ENCODE assay signal across 18 mouse cellular contexts in the genomic region with DNA sequence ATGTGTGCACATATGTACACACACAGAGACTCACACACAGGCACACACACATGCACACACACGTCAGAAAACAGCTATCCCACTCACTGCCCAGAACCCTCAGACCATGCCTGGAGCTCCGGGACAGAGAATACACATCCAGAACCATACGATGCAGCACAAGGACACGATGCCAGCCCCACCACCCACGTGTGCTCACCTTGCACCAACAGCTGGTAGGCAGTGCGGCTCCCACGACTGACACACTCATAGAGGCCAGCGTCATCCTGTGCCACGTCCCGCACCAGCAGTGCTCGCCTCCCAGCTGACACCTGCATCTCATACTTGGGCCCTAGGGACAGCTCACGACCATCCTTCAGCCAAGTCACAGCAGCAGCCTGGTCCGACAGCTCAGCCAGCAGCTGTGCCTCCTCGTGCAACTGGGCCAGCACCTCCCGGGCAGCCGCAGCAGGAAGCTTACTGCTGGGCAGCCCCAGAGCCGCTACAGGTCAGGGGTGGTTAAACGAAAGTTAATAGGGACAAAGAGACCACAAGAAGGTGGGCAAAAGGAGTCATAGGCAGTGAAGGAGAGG. TPM values are rescaled to one million over a fixed set of nuclear protein-coding genes. Genes with fewer than 3 reads are reported as not detected.
DNase-seq lines count a peak whose midpoint lies in the region; ATAC-seq and TF ChIP-seq lines count a peak whose summit lies in the region.
"Had no signal": no experiment of that assay in that cellular context is flagged by ENCODE, and none has a peak within 500 bp of the region (broad histone marks: within the 10 kb centered on the region; RNA-seq: fewer than 3 reads in every experiment).

No protein-coding gene starts in this region.

- no peaks in the 10 kb centered on the region for H3K36me3 ChIP-seq in liver, postnatal 0 days (replicated peaks; ENCODE audit: insufficient read depth, low read length)
- no peaks in the 10 kb centered on the region; the same call in 1 of the 2 replicates for H3K36me3 ChIP-seq in liver, embryonic 11.5 days (ENCODE audit: control insufficient read depth, insufficient read depth, low read length)
- H3K36me3 ChIP-seq in E14TG2a.4 (ENCODE audit: insufficient read depth, low read length) = no peaks in the 10 kb centered on the region
- H3K36me3 ChIP-seq in splenic B cell, adult 2 months (ENCODE audit: control insufficient read depth, insufficient read depth, low read length, poor library complexity, severe bottlenecking) = no peaks in the 10 kb centered on the region
- H3K36me3 ChIP-seq in heart, embryonic 10.5 days = peaks cover 90% of the 10 kb centered on the region
- H3K36me3 ChIP-seq: embryonic facial prominence, embryonic 12.5 days; forebrain, embryonic 15.5 days; hindbrain, embryonic 10.5 days; hindbrain, embryonic 15.5 days had no signal

- peaks cover 39% of the 10 kb centered on the region for H3K27me3 ChIP-seq in liver, postnatal 0 days (ENCODE audit: insufficient read depth, low read length)
- peaks cover 50% of the 10 kb centered on the region for H3K27me3 ChIP-seq in liver, embryonic 11.5 days (replicated peaks; ENCODE audit: control insufficient read depth, insufficient read depth, low read length)
- H3K27me3 ChIP-seq in E14TG2a.4 (ENCODE audit: insufficient read depth, low read length) = peaks cover 65% of the 10 kb centered on the region
- H3K27me3 ChIP-seq in splenic B cell, adult 2 months (ENCODE audit: control insufficient read depth, insufficient read depth, low read length, poor library complexity, severe bottlenecking) = 0 out of 2 replicates have a peak, but pooled peaks cover 5% of the 10 kb centered on the region
- H3K27me3 ChIP-seq in heart, embryonic 10.5 days (ENCODE audit: insufficient read depth, poor library complexity, severe bottlenecking) = peaks cover 50% of the 10 kb centered on the region

- peak; percentile 63 for DNase-seq in gastrocnemius, adult 2 months
- no peak for DNase-seq in gastrocnemius, adult 18-20 months (ENCODE audit: low spot score)
- no peak for DNase-seq in liver, postnatal 0 days
- no peak for DNase-seq in liver, embryonic 11.5 days (ENCODE audit: low spot score)
- DNase-seq in splenic B cell, adult 2 months (ENCODE audit: low read depth, low spot score) = peak; percentile 25
- DNase-seq in heart, embryonic 10.5 days (ENCODE audit: low spot score) = no peak
- DNase-seq: adrenal gland, postnatal 10 days; cerebellum, adult 11-12 months; cerebellum, adult 9-10 months had no signal

- ATAC-seq in liver, postnatal 0 days = peak; percentile 27; the same call in 1 of the 2 replicates
- no peak for ATAC-seq in liver, embryonic 11.5 days (replicated peaks; ENCODE audit: low FRiP score)
- ATAC-seq: forebrain, embryonic 15.5 days; inflammation-experienced regulatory T-cells, adult 6 months had no signal

- 0 out of 2 replicates have a peak, but pooled peaks cover 2% of the 10 kb centered on the region for H3K4me1 ChIP-seq in liver, postnatal 0 days (ENCODE audit: insufficient read depth)
- peaks cover 3% of the 10 kb centered on the region; the same call in 1 of the 2 replicates for H3K4me1 ChIP-seq in liver, embryonic 11.5 days (replicated peaks; ENCODE audit: control insufficient read depth, insufficient read depth, low read length)
- H3K4me1 ChIP-seq in E14TG2a.4 (replicated peaks; ENCODE audit: low read depth, low read length) = peaks cover 28% of the 10 kb centered on the region
- peaks cover 29% of the 10 kb centered on the region for H3K4me1 ChIP-seq in heart, embryonic 10.5 days

- H3K4me2 ChIP-seq in liver, postnatal 0 days (ENCODE audit: low read depth, low read length) = no peak overlapping the region
- H3K4me2 ChIP-seq in liver, embryonic 11.5 days = no peak overlapping the region
- H3K4me2 ChIP-seq: embryonic facial prominence, embryonic 12.5 days; forebrain, embryonic 15.5 days; heart, embryonic 12.5 days; hindbrain, embryonic 15.5 days had no signal

- 67% methylated on average over 18 of the region's 18 CpGs for WGBS in liver, postnatal 0 days (ENCODE audit: insufficient replicate concordance)
- WGBS in liver, embryonic 11.5 days = 66% methylated on average over 18 of the region's 18 CpGs
- 77% methylated on average over 18 of the region's 18 CpGs for WGBS in heart, embryonic 10.5 days

- peak overlapping the region; percentile 63 for H3K27ac ChIP-seq in gastrocnemius, adult 2 months
- no peak overlapping the region for H3K27ac ChIP-seq in liver, postnatal 0 days (ENCODE audit: low read depth)
- H3K27ac ChIP-seq in liver, embryonic 11.5 days (ENCODE audit: low read depth, low read length) = no peak overlapping the region
- no peak overlapping the region for H3K27ac ChIP-seq in heart, embryonic 10.5 days
- H3K27ac ChIP-seq: embryonic facial prominence, embryonic 12.5 days; forebrain, embryonic 15.5 days; heart, adult 2 months; hindbrain, embryonic 10.5 days; hindbrain, embryonic 15.5 days had no signal

- peak overlapping the region; percentile 76 for H3K4me3 ChIP-seq in gastrocnemius, adult 2 months
- H3K4me3 ChIP-seq in liver, postnatal 0 days (ENCODE audit: low read depth, low read length) = no peak overlapping the region
- no peak overlapping the region for H3K4me3 ChIP-seq in liver, embryonic 11.5 days (ENCODE audit: low read depth, low read length)
- H3K4me3 ChIP-seq in E14TG2a.4 (replicated peaks; ENCODE audit: low read length) = 0 out of 2 replicates have a peak overlapping the region, but pooled peaks have one; percentile 17
- no peak overlapping the region for H3K4me3 ChIP-seq in heart, embryonic 10.5 days
- H3K4me3 ChIP-seq: embryonic facial prominence, embryonic 12.5 days; forebrain, embryonic 15.5 days; heart, adult 2 months; heart, embryonic 12.5 days; hindbrain, embryonic 10.5 days; hindbrain, embryonic 15.5 days had no signal

- H3K9ac ChIP-seq in liver, postnatal 0 days (replicated peaks) = no peak overlapping the region
- no peak overlapping the region for H3K9ac ChIP-seq in liver, embryonic 11.5 days (ENCODE audit: low read depth, low read length)
- H3K9ac ChIP-seq: embryonic facial prominence, embryonic 12.5 days; forebrain, embryonic 15.5 days; heart, embryonic 12.5 days; hindbrain, embryonic 15.5 days had no signal

- TF ChIP-seq CTCF in gastrocnemius, adult 2 months (IDR thresholded peaks at IDR 0.05) = no peak
- TF ChIP-seq CTCF in liver, postnatal 0 days (IDR thresholded peaks at IDR 0.05; ENCODE audit: low read depth) = no peak
- no peak for TF ChIP-seq CTCF in E14TG2a.4 (conservative IDR thresholded peaks at IDR 0.05; ENCODE audit: low read length)

- no peak for TF ChIP-seq EP300 in liver, postnatal 0 days (IDR thresholded peaks at IDR 0.05; ENCODE audit: low read depth)

- H3K9me3 ChIP-seq in liver, postnatal 0 days (ENCODE audit: low read length) = no peaks in the 10 kb centered on the region
- no peaks in the 10 kb centered on the region for H3K9me3 ChIP-seq in liver, embryonic 11.5 days (ENCODE audit: control insufficient read depth, low read length)
- no peaks in the 10 kb centered on the region for H3K9me3 ChIP-seq in E14TG2a.4 (ENCODE audit: low read length)
- H3K9me3 ChIP-seq in heart, embryonic 10.5 days = no peaks in the 10 kb centered on the region
- H3K9me3 ChIP-seq: embryonic facial prominence, embryonic 12.5 days; forebrain, embryonic 15.5 days; heart, embryonic 12.5 days; hindbrain, embryonic 10.5 days; hindbrain, embryonic 15.5 days had no signal

- intact Hi-C loops in gastrocnemius, adult 2 months (cut with DNase I) = no loop called here

RNA-seq across cellular contexts. Expression of a gene that starts 4.8 kb away (rescaled TPM):
- 1,000 to 10,000 TPM; 1,792 to 1,942 TPM for total RNA-seq in gastrocnemius, adult 2 months (2021)
- 1,000 to 10,000 TPM; 1,684 to 1,873 TPM for total RNA-seq in gastrocnemius, adult 18-20 months (2021)
- polyA plus RNA-seq in liver, postnatal 0 days (2015; fragmentation: Nextera tagmentation; extraction: Ambion mirVana) = 0.31 and 0.49 TPM in 2 replicates
- 0.64 and 1.2 TPM in 2 replicates for polyA plus RNA-seq in liver, embryonic 11.5 days (2014; fragmentation: Nextera tagmentation; extraction: Ambion mirVana)
- 20.6 and 36.7 TPM in 2 replicates for polyA plus RNA-seq in heart, embryonic 10.5 days (2016; fragmentation: Nextera tagmentation; extraction: Ambion mirVana)
- polyA plus RNA-seq: hindbrain, embryonic 10.5 days; inflammation-experienced regulatory T-cells, adult 6 months had no signal

RNA-seq across cellular contexts. Expression of a gene that starts 32.1 kb away (rescaled TPM):
- 1 to 10 TPM; 6.7 to 9.3 TPM for total RNA-seq in gastrocnemius, adult 2 months (2021)
- 1 to 10 TPM; 6.9 to 7.2 TPM for total RNA-seq in gastrocnemius, adult 18-20 months (2021)
- polyA plus RNA-seq in liver, postnatal 0 days (2015; fragmentation: Nextera tagmentation; extraction: Ambion mirVana) = 6.3 and 7.1 TPM in 2 replicates
- polyA plus RNA-seq in liver, embryonic 11.5 days (2014; fragmentation: Nextera tagmentation; extraction: Ambion mirVana) = 6.8 and 6.9 TPM in 2 replicates
- 7.8 and 9.2 TPM in 2 replicates for polyA plus RNA-seq in heart, embryonic 10.5 days (2016; fragmentation: Nextera tagmentation; extraction: Ambion mirVana)

RNA-seq across cellular contexts. Expression of a gene that starts 51.6 kb away (rescaled TPM):
- under 1 TPM; 0.10 to 0.20 TPM for total RNA-seq in gastrocnemius, adult 2 months (2021)
- under 1 TPM; 0.23 to 0.33 TPM for total RNA-seq in gastrocnemius, adult 18-20 months (2021)
- polyA plus RNA-seq in liver, postnatal 0 days (2015; fragmentation: Nextera tagmentation; extraction: Ambion mirVana) = 0.29 and 0.37 TPM in 2 replicates
- polyA plus RNA-seq in liver, embryonic 11.5 days (2014; fragmentation: Nextera tagmentation; extraction: Ambion mirVana) = 0.07 TPM in 1 of 2 replicates, not detected in the other
- not detected in 2 replicates for polyA plus RNA-seq in heart, embryonic 10.5 days (2016; fragmentation: Nextera tagmentation; extraction: Ambion mirVana)
- total RNA-seq: ES-E14 had no signal
- polyA plus RNA-seq: inflammation-experienced regulatory T-cells, adult 6 months had no signal

Comparison
In these comparisons a context has a peak if more than half of its experiments do, and no peak if none do; other contexts are left out.
1. DNase-seq: peak in gastrocnemius, adult 2 months (single experiment) and splenic B cell, adult 2 months (single experiment); none in gastrocnemius, adult 18-20 months (single experiment), liver, postnatal 0 days (single experiment), liver, embryonic 11.5 days (single experiment) and heart, embryonic 10.5 days (single experiment).
2. H3K4me3 ChIP-seq: peak in gastrocnemius, adult 2 months (single experiment) and E14TG2a.4 (single experiment); none in liver, postnatal 0 days (single experiment), liver, embryonic 11.5 days (single experiment) and heart, embryonic 10.5 days (single experiment).